Mouse (Mus musculus) gastrocnemius, adult 2 months (tissue): ENCODE results near the gene Arhgap17. TPM values are rescaled to one million over a fixed set of nuclear protein-coding genes. Genes with fewer than 3 reads are reported as not detected.

Source experiments
- DNase-seq: peaks from one replicate; pipeline ENCODE4 v3.0.0; 2022
- H3K27ac ChIP-seq: fragments of 200-600 bp; 2 replicates; pipeline ENCODE4 v1.8.1; 2022; ENCODE audit warnings: mild to moderate bottlenecking
- H3K4me3 ChIP-seq: fragments of 200-600 bp; 2 replicates; pipeline ENCODE4 v1.8.1; 2022; ENCODE audit warnings: mild to moderate bottlenecking, moderate library complexity
- CTCF ChIP-seq: fragments of 200-600 bp; IDR thresholded peaks from 2 replicates; pipeline ENCODE4 v1.8.1; 2022; ENCODE audit warnings: antibody characterized with exemption, mild to moderate bottlenecking, moderate library complexity
- intact Hi-C: fragments of 180-260 bp; cut with DNase I; formaldehyde crosslinking; loops from one replicate; pipeline ENCODE4 v1.15.1; 2025
- total RNA-seq, 2 experiments: library from RNA; stranded (reverse); gene quantifications; 2 replicates each; pipeline ENCODE4 v1.2.3; 2021

Arhgap17 gene
- total RNA-seq, 2 experiments from 2014 or later, result 16.4 to 18.5 TPM

DNA sequence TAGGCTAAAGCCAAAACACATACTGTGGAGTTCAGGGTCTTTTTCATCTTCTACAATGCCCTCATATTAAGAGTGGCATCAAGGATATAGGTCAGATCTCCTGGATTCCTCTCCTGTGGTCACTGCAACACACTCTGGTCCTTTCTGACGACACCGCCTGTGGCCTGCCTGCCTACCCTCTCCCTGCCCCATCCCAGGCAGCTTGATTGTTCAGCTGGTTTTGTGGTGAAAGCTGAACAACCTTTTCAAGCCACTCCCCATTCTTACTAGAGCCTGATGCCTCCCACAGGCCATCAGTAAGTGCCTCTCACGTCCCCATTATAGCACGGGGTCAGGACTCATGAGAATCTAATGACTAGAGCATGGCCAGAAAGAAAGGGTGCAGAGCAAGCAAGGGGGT lies 80.5 kb downstream of the Arhgap17 start:
- no peak overlapping the region for H3K27ac ChIP-seq

DNA sequence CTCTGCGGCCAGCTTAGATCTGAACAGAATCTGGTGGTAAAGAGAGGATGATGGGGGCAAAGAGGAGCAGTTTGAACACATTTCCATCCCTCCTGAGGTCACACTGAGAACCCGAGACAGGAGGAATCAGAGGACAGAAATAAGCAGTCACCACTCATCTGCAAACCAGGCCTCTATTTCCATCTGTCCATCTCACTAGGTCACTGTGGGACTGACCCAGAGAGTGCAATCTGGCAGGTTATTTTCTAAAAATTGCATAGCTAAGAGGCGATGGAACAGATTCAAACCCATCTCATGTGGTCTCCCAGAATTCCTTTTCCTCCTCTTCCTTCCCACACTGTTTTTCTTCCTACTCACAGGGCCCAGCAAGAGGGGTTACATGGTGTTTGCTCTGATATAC lies 81.8 kb downstream of the Arhgap17 start:
- no peak overlapping the region for H3K27ac ChIP-seq
- no peak overlapping the region for H3K4me3 ChIP-seq
- DNase-seq, result no peak
- TF ChIP-seq CTCF, result no peak
- intact Hi-C loops, result no loop called here

More for the DNA sequence above, 80.5 kb downstream of the Arhgap17 start:
- DNase-seq, result no peak
- no peak overlapping the region for H3K4me3 ChIP-seq
- no peak for TF ChIP-seq CTCF
- intact Hi-C loops, result no loop called here

DNA sequence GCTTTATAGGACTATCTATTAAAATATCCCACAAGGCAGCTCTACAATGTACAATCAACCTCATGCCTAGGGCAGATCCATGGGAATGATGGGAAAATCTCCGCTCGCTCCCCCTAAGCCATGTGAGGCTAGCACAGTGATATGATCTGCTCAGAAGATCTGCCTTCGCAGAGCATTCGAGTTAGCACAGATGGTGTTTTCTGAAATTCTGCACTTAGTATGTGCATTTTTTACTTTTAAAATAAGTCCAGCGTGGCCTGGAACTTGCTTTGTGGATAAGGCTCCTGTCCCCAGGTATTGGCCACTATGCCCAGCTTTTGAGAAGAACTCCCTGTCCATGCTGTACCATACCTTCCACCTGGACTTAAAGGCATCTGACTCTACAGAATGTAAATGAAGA lies 83.8 kb downstream of the Arhgap17 start:
- no peak for DNase-seq
- intact Hi-C loops, result no loop called here
- Histone ChIP-seq H3K4me3 (no peak overlapping the region), H3K27ac (no peak overlapping the region)
- TF ChIP-seq CTCF, result no peak

DNA sequence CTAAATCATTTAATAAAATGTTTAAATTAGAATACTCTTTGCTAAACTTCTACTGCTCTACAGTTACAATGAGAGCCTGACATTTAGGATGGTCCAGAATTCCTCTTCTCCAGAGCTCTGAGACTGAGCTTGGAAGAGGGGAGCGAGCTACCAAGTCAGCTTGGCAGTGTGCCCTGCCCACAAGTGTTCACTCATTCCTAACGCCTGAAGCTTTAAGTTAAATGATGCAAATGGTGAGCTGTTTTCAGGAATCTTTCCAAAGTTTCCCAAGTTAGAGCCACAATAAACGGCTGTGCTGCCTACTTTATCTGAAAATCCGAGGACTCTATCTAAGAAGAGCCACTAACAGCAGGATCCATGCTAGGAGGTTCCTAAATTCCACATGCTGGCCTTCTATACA lies 85.9 kb downstream of the Arhgap17 start:
- no peak for DNase-seq
- H3K4me3 ChIP-seq, result no peak overlapping the region
- no peak overlapping the region for H3K27ac ChIP-seq
- no peak for TF ChIP-seq CTCF
- intact Hi-C loops, result no loop called here

DNA sequence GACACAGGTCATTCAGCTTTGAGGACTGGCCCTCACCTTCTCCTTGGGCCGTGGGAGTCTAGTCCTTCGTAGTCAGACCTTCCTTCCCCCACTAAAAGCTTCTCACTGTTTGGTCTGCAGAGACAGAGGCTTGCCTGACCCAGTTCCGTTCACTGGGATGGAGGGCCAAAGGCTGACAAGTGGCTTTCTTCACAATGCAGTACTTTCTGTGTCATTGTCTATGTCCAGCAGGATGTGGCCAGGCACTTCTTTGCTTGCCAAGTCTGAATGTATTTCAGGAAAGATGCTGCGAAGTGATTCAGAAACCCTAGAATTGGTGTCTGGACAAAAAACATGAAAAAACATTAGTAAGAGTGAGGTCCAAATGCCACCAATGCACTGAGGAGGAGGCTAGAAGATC lies 89.9 kb downstream of the Arhgap17 start:
- intact Hi-C loops, result no loop called here
- no peak for TF ChIP-seq CTCF
- no peak for DNase-seq
- no peak overlapping the region for H3K27ac ChIP-seq
- H3K4me3 ChIP-seq, result no peak overlapping the region

DNA sequence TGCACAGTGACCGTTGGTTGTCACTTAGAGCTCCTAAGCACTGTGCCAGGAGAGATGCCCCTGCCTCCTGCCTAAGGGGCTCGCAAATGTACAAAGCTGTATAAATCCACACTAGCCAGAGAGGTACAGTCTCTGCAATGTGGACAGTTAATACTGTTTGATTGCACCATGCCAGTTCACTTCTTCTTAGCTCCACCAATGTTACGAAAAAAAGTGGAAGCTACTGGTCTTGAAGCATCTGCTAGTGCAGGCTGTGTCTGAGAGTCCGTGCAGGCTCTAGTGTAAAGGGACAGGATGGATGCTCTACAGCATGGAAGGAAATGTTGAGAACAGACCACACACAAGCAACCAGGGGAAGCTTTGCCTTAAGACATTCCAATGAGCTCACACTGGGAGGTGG lies 93.1 kb downstream of the Arhgap17 start:
- no peak overlapping the region for H3K27ac ChIP-seq
- no peak overlapping the region for H3K4me3 ChIP-seq
- no peak for TF ChIP-seq CTCF
- intact Hi-C loops, result no loop called here
- DNase-seq, result no peak

DNA sequence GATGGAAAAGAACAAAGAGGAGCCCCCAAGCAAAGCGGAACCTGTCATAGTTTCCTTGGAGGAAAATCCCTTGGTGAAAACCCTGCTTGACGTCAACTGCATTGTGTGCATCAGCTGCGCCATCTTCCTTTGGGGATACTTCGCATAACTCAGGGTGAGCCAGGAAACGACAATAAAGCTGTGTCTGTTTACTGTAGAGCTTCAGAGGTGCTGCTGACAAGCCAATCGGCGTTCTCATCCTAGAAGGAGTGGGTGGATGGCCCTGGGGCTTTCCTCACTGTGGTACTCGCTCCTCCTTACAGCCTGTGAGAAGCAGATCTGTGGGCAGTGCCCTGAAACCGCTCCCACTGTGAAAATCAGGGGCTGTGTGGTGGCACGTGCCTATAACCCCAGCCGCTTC lies 96.7 kb downstream of the Arhgap17 start:
- H3K27ac ChIP-seq, result no peak overlapping the region
- no peak for TF ChIP-seq CTCF
- DNase-seq, result no peak
- no peak overlapping the region for H3K4me3 ChIP-seq
- intact Hi-C loops, result no loop called here

DNA sequence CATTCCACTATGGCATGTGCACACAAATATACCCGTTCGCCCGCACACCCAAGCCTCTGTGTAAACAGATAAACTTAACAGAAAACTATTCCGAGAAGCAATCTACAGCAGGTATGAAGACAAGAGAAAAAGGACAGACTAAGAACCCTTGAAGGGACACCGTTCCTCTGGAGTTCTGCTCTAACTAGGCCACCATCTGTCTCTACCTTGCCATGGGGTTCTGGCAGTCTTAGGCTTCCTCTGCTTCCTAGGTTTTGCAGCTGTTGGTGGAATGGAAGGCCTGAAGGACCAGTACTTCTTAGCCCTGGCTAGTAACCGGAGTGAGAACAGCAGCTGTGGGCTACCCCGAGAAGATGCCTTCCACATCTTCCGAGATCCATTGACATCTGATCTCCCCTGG lies 111.6 kb downstream of the Arhgap17 start:
- Histone ChIP-seq H3K27ac (no peak overlapping the region), H3K4me3 (no peak overlapping the region)
- no peak for TF ChIP-seq CTCF
- DNase-seq, result no peak
- intact Hi-C loops, result no loop called here

DNA sequence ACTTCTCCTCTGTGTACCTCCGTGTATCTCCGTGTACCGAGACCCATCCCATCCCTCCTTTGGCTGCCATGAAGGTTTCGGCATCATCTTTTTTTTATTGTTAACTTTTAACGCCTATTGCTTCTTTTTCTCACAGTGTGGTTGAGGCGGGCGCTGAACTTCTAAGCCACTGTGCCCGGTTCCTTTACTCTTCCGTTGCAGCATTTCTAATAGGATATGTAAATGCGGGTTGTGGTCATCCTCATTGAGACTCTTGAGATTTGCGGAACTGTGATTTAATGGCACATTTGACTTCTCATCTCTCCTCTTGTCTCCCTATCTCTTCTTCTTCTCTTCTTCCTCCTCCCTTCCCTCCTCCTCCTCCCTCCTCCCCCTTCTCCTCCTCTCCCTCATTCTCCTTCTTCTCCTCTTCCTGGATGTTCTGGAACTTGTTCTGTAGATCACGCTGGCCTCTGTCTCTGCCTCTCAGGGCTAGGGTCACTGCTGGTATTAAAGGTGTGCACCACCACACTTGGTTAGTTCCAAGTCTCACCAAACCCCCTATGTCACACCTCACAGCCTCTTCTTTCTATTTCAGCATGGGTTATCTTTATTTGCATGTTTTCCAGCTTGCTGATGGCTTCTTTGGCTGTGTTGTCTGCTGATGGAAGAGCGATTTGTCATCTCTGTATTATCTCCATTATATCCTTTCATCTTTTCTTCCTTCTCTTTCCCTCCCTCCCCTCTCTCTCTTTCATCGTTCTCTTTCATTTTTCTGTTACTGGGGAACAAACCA lies 115.3 kb downstream of the Arhgap17 start:
- TF ChIP-seq CTCF, result no peak

DNA sequence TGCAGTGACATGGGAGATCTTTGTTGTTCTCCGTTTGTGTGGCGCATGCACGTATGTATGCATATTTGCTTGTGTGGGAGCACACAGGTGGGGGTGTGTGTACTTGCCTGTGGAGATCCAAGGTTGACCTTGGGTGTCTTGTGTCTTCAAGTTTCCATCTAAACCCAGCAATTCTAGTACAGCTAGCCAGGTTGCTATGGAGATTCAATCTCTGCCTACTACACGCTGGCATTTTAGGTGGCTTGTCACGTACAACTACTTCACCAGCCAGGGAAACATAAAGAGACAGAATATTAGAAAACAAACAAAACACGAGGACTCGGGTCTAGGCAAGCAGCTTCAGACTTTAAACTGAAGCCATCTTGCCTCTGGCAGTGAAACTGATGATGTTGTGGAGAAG lies 116.3 kb downstream of the Arhgap17 start:
- DNase-seq, result no peak

More for the DNA sequence above, 115.3 kb downstream of the Arhgap17 start:
- H3K27ac ChIP-seq, result no peak overlapping the region
- DNase-seq, result no peak
- H3K4me3 ChIP-seq, result no peak overlapping the region
- intact Hi-C loops, result no loop called here

DNA sequence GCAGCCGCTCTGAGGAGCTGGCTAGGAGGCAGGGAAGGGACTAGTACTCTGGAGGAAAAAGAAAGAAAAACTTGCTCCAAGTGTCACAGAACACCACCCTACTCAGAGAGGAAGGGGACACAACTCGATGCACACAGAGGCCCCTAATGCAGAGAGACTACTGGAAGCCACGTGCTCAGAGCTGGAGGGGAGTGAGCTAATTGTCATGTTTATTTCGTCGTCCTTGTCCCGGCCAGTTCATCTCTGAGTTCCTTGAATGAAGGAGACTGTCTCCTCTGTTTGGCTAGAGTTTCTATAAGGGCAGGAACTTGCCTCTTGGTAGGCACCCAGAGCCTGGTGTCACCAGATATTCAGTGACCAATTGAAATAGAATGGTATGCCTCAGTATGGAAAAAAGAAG lies 118.4 kb downstream of the Arhgap17 start:
- no peak for DNase-seq
- H3K4me3 ChIP-seq, result no peak overlapping the region
- TF ChIP-seq CTCF, result no peak

More for the DNA sequence above, 116.3 kb downstream of the Arhgap17 start:
- Histone ChIP-seq H3K4me3 (no peak overlapping the region), H3K27ac (no peak overlapping the region)
- intact Hi-C loops, result no loop called here
- TF ChIP-seq CTCF, result no peak

DNA sequence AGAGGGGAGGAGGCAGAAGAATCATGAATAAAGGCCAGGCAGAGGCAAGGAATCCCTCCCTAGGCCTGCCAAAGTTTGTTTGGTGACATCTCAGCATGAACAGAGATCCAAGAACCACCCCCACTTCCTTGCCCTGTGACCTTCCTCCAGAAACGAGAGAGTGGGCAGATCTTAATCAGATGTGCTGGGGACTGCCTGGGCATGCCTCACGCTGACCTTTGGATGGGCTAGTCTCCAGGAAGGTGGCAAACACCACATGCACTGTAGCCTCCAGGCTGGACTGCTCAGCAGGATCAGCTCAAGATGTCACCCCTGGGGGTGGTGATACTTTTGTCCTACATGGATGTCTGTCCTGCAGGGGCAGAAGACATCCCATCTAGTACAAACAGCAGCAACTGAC lies 121.5 kb downstream of the Arhgap17 start:
- TF ChIP-seq CTCF, result no peak
- no peak overlapping the region for H3K27ac ChIP-seq
- DNase-seq, result no peak
- intact Hi-C loops, result no loop called here
- no peak overlapping the region for H3K4me3 ChIP-seq

More for the DNA sequence above, 118.4 kb downstream of the Arhgap17 start:
- H3K27ac ChIP-seq, result no peak overlapping the region
- intact Hi-C loops, result no loop called here

DNA sequence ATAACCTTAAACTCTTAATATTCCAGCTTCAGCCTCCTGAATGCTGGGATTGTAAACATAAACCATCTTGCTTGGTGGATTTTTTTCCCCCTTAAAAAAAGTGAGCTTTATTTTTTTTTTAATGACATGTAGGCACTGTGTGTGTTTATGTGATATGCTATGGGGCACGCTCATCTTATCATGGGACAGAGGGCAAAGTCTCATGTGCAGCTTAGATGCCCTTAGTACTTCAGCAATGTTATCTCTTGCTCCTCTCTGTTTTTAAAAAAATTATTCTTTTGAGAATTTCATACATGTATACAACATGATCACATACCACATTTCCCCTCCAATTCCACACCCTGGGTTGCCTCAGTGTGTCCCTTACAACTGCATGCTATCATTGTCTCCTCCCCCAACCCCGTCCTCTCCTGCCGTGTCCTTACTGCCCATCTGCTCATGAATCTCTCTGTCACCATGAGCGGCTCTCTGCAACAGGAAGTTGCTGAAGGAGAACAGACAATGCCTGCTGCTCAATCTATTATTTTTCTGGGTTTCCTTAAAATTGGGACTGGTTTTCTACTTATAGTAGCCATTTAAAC lies 123.1 kb downstream of the Arhgap17 start:
- DNase-seq, result no peak
- intact Hi-C loops, result no loop called here
- no peak for TF ChIP-seq CTCF
- Histone ChIP-seq H3K4me3 (no peak overlapping the region), H3K27ac (no peak overlapping the region)

DNA sequence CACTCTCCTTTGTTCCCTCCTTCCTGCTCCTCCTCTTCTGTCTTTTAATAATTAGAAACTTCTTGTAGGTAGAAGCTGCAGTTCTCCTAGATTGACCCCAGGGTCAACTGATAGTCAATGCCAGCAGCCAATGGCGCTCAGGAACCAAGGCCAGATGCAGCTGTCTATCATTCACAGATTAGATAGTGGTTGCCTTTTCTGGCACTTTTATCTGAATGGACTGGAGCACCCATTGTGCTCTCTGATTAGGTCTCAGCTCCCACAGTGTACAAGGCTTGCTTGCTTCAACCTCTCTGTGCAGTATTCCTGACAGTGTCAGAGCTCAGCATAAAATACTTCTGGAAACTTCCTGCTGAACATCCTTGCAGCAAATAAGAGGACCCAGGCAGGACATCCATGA lies 124.9 kb downstream of the Arhgap17 start:
- no peak for DNase-seq
- intact Hi-C loops, result no loop called here
- TF ChIP-seq CTCF, result no peak
- H3K27ac ChIP-seq, result no peak overlapping the region
- no peak overlapping the region for H3K4me3 ChIP-seq
